Mouse (Mus musculus) thymus, postnatal 0 days (tissue): Measurements from ENCODE around the gene Cilp2. TPM values are rescaled to one million over a fixed set of nuclear protein-coding genes. Genes with fewer than 3 reads are reported as not detected.

Source experiments
- DNase-seq: peaks from one replicate; pipeline ENCODE4 v3.0.0-alpha.2; 2015; ENCODE audit warnings: low spot score
- polyA plus RNA-seq: library from polyadenylated mRNA; unstranded; fragments of >200 nt; fragmentation: Nextera tagmentation; extraction: Ambion mirVana; gene quantifications from 2 replicates; pipeline ENCODE4 v1.2.1, GENCODE M21; 2015

Cilp2 gene
- polyA plus RNA-seq, 1 experiment from 2014 or later: 0.16 TPM

DNA sequence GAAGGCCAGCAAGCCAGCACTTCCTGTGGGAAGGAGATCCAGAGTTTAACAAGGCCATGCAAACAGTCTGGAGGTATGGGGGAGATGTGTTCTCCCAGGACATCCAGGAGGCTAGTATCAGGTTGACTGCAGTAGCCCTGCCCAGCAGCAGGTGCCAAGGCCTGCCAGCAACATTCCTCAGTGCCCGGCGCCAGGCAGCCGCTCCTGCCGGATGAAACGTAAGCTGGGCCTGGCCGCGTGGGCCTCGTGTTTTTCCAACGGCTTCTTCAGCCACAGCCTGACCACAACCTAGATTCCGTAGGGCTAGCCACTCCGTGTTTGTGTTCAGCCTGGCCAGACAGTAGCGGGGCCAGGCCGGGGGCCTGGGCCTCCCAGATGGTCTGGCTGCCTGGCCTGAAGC is 12.8 kb downstream of the Cilp2 start:
- DNase-seq: no peak

DNA sequence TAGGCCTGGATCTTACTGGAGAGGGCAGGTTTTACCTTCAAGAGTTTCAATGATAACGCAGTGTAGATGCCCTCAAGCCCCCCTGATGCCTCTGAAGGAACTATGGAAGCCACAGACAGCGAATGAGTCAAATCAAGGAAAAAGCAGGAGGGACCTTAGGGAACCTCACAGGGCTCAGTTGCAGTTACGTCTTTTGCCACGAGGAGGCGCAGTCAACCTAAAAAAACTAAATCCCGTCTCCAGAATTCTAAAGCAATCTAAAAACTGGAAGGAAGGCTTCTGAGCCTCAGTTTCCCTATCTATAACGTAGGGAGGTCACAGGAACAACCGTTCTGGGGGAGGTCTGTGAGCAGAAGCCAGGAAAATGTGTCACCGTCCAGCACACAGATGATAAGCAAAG is 13.3 kb downstream of the Cilp2 start:
- DNase-seq: peak; percentile 64

DNA sequence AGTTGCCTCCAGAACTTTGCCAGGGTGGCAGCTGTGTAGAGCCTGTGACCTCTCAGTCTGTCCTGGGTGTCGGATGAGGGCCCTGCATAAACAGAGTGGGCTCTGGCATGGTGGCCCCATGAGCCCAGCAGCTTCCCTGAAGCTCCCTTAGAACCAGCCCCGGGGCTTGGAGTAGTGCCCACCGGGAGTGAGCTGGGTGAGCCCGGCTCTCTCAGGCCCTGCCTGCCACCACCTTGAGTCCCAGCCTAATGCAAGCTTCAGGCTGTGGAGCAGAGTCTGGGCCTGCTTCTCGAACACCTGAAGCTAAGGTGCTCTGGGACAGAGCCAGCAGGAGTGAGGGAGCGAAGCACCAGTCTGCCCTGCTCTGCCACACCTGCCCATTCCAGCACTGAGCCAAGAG is 16.6 kb downstream of the Cilp2 start:
- no peak for DNase-seq

DNA sequence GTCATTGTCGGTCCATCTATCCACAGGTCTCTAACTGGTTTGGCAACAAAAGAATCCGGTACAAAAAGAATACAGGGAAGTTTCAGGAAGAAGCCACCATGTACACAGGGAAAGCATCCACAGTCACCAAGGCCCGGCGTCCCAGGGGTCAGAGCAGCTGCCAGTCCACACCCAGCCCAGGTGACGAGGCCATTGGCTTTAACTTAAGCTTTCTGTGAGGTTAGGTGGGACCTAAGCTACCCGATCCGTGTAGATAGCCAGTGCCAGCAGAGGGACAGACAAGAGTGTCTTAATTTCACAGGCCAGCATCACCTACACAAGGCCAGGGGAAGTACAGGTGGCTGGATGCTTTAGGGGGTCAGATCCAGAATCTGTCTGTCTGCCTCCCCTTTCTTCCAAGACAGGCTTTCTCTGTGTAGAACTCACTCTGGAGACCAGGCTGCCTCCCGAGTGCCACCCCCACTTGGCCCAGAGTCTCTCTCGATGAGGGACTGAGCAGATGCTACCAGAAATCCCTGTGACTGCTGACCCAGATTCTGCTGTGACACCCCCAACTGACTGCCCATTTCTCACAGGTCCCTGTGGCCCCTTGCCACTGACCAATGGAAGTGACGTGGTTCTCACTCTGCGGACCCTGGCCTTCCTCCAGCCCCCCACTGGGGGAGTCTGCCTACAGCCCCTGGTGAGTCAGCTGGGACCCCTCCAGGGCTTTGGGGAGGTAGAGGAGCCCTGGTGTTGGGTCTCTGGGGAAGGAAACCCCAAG is 17.3 kb downstream of the Cilp2 start:
- no peak for DNase-seq

DNA sequence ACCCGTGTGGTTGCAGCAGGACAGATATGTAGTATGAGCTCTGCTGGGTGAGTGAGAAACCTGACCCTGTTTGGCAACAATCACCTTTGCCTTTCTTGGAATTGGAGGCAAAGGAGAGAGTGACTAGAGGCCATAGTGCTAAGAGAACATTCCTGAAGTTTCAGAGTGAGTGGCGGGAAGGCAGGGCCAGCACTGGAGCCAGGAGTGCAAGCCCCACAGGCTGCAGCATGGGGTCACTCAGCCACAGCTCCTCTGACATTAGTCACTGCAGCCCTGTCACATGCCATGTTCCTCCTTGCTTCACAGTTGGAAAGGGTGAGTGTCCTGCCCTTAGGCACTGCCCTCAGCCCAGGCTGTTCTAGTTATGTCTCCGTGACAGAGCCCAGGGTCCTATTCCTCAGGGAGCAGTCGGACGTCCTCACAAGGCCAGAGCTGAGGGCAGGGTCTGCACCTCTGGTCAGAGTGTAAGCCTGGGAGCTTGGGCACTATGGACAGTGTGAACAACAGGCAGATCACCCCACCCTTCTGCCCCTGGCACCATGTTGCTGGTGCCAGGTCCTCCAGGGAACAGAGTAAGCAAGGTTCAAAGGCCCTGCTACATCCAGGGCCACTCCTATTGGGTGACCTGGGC is 19.7 kb downstream of the Cilp2 start:
- no peak for DNase-seq

DNA sequence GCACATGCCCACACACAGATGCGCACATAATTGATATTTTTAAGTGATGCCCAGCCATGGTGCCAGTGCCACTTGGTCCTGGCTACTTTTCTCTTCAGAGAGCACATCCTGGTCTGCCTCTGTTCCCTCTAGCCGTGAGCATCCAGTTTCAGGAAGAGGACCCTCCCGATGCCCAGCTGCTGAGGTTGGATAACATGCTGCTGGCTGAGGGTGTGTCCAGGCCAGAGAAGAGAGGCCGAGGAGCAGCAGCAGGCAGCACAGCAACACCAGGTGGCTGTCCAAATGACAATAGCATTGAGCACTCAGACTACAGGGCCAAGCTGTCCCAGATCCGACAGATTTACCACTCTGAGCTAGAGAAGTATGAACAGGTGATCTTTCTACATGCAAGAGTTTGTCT is 23.3 kb downstream of the Cilp2 start:
- no peak for DNase-seq

DNA sequence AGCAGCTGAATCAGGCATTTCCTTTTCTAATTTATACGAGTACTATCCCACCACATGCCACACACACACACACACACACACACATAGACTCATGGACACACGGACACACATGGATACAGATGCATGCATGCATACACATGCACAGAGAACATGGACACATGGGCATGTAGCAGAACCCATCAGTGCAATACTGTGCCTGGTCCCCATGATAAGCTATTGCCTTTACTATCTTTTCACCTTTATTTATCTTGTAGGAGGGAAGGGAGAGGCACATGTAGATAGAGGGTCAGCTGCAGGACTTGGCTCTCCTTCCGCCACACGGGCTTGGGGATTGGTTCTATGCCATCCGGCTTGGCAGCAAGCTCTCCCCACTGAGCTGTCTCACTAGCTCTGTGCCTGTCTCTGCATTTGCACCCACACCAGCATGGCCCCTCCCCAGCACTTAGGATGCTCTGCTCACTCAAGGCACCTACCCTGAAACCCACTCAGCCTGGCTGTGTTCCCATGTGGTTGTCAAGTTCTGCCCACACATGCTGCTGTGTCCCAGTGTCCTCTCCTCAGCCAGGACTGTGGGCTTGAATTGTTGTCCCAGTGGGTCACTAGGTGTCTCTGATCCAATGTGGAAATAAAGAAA is 24.0 kb downstream of the Cilp2 start:
- no peak for DNase-seq

DNA sequence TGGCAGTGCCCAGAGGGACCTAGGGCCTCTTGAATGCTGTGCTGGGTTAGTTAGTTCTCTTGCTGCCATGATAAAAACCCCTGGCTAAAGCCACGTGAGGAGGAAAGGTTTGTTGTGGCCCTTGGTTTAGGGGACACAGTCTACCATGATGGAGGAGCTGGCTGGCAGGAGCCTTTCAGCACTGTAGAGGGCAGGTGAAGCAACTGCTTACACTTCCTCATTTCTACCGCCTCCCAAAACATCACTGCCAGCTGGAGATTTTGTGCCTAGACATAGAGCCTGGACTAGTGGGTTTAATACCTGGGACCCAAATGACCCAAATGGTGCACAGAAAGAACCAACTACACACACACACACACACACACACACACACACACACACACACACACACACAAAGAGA is 26.2 kb downstream of the Cilp2 start:
- no peak for DNase-seq

DNA sequence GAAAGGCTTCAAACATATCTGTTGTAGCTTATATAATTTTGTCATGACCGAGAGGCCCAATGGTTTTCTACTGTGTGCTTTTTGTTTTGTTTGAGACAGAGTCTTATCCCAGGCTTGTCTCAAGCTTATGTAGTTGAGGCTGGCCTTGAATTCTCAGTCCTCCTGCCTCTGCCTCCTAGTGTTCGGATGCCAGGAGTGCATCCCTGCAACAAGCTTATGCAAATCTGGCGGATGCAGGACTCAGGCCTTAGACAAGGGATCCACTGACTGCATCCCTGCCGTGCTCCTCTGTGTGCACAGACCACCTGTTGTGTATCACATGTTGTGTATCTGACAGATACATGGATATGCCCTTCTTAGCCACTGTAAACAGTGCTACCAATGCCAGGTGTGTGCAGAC is 26.7 kb downstream of the Cilp2 start:
- DNase-seq: no peak

DNA sequence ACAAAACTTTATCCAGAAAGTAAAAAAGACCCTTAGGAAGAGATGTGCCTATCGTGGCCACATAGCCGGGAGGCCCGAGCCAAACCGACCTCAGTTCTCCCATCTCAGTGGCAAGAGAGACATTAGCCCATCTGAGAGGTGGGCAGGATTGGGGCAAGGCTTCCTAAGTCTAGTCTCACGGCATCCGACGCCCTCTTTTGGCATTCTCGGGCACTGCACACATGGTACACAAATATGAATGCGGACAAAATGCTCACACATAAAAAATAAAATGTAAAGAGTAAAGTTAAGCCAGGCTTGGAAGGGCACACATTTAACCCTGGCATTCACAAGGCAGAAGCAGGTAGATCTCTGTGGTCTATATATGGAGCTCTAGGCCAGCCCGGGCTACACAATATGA is 33.6 kb downstream of the Cilp2 start:
- DNase-seq: no peak

DNA sequence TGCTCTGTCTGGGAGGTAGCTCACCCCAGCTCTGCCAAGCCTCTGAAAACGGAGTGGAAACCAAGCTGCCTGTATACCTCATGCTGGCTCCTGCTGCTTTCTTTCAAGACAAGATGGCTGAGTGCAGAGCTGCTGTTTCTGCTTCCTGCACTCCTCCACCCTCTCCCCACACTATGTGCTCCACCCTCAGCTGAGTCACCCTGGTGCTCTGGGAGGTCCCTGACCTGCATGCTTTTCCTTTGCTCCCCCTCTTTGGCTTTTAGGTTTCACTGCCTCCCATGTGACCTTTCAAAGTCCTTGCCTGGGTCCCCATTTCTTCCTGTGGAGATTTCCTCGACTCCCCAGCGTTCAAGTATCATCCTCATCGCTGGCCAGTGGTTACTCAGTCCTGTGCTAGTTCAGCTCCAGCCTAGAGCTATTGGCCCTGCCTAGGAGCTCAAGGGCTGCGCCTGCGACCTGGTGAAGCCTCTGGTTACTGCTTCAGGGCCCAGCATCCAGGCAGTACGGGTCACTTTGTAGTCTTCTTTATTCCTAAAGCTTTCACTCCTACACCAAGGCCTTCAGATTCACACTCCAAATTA is 36.5 kb downstream of the Cilp2 start:
- no peak for DNase-seq

DNA sequence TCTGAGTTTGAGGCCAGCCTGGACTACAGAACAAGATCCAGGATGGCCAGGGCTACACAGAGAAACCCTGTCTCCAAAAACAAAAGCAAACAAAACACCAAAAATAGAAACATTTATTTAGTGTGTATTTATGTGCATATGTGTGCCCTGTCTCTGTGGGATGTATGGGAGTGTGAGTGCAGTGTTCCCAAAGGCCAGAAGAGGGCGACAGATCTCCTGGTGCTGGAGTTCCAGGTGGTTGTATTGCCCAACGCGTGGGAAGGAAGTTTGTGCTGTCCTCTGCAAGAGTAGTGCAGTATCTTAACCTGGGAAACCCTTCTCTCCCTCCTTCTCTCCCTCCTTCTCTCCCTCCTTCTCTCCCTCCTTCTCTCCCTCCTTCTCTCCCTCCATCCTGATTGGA is 37.6 kb downstream of the Cilp2 start:
- DNase-seq: peak; percentile 36

DNA sequence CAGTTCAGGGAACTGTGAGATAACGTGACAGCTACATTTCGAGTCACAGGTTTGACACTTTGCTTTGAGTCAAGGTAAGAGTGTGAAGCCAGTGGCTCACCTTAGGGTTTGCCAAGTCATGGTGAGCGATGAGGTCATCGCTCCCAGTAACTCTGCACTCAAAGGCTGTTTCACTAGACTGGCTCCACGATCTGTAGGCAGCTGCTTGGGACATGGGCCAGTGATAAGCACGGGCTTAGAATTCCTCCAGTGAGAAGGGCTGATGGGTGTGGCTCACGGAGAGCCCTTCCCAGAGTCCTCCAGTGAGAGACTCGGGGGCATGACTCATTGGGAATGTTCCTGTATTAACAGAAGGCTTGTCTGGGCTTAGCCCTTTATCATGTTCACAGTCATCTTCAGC is 38.5 kb downstream of the Cilp2 start:
- no peak for DNase-seq

DNA sequence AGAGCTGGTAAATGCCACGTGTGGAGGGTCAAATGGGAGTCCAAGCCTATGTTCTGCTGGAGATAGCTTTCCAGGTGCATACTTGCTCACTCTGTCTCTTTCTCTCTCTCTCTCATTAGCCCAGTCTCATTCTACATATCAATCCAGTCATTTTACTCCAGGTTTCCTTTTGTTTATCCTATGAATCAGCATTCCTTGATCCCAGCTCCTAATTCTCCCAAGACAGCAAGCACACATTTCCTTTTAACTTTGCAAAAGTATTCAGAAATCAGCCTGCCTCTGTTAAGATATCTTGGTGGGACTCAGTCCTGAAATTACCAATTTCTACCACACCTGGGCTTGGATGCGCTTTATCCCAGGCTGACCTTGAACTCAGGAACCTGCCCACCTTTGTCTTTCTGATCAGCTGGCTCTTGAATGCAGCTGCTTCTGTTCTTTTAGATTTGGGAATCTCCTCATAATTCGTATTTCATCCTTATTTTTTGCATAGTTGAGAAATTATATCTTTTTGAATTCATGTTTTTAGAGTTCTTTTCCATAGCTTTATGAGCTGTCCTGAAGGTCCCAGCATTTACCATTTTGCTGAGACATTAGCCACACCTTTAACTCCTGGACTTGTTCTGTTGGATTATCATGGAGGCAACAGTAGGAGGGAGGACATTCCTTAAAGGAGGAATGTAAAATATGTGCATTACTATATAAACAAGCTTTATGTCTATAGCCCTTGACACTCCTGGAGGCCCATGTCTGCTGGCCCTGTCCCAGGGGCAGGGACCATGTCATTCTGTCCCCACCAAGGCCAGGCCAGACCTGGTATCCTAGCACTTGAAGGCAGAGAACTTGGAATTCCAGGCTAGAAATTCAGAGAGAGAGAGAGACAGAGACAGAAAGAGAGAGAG is 40.1 kb downstream of the Cilp2 start:
- DNase-seq: no peak

DNA sequence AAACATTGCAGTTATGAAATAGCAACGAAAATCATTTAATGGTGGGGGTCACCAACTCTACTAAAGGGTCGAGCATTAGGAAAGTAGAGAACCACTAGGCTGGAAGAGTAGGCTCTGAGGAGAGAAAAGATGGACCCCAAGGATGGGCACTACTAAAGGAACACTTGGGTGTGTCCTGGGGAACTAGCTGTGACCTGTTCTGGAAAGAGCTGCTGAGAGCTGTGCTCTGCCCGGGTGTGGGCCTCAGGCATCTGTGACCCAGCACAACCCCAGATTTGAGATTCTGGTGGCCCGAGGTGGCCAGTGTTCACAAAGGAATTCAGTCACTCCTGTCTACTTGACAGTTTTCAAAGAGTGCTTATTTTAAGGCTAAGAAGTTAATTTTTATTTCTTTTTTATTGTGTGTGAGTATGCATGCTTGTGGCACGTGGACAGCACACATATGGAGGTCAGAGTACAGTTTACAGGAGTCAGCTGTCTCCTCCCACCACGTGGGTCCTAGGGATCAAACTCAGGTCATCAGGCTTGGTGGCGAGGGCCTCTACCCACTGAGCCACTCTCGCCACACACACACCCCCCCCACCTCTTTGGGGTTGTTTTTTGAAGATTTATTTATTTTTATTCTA is 50.3 kb downstream of the Cilp2 start:
- DNase-seq: no peak

DNA sequence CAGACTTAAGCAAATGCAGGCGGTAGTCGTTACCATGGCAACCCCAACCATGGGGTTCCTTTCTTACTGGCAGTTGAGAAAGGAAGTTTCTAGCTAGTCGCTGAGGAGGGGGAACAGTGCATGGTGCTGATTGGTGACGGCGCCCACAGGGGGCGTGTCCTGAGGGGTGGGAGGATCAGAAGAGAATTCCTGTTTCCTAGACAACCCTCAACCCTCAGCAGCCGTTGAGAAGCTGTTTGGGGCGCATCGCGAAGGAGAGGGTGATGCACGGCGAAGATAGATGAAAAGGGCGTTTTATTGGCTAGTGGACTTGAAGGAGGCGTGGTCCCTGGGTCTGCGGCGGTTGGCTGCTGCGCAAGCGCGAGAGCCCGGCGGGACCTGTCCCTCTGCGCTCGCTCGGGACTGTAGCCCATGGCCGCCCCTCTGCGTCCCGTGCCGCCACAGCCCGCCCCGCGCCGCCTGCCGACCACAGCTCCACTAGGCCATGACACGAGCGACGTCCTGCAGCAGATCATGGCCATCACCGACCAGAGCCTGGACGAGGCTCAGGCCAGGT is 55.1 kb downstream of the Cilp2 start, which contains the start of gene Pbx4:
Pbx4 (plus strand) TSS at position 194 of the 556 bp plus-strand sequence.
- DNase-seq: peak; percentile 98
